Mouse (Mus musculus) retina, embryonic 14.5 days (tissue): ENCODE results near the gene Mrps6.
A peak's percentile ranks its signal among the peaks of the same experiment; 100 is the strongest.
"Not testable (repeated sequence)": the region's sequence is repeated elsewhere in the genome, so short reads cannot be mapped to it uniquely, and the experiment has no call there.

Source experiments
- DNase-seq: peaks from one replicate; pipeline ENCODE4 v3.0.0-alpha.2; 2015; ENCODE audit warnings: low spot score

Gene Mrps6

DNA sequence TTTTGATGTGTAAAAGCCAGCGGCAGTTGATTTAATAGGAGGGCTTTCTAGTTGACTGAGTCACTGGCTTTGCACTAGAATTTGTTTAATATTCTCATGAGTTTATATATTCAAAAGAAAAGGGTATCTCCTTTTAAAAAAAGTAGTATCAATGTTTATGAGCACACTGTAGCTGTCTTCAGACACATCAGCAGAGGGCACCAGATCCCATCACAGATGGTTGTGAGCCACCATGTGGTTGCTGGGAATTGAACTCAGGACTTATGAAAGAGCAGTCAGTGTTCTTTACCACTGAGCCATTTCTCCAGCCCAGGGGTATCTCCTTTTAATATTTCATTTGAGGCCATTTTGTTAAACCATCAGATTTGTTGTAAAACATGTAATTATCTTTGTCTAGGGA, 4.8 kb downstream of the Mrps6 start:
- no peak for DNase-seq

DNA sequence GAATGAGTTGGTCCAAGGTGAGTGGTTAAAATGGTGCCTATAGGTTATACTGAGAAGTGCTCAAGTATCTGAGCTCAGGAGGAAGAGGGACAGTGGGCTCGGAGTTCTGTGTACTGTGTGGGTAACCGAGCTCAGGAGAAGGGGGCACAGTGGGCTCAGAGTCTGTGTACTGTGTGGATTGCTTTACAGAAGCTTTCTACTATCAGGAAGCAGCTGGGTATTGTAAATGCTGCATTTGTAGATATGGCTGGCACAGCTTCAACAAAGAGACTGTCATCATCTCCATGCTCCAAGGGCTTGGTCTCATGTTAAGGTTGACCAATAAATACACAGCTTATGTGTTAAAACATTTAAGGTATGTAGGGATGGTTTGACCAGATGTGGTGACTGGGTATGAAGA, 6.7 kb downstream of the Mrps6 start:
- DNase-seq, result no peak

DNA sequence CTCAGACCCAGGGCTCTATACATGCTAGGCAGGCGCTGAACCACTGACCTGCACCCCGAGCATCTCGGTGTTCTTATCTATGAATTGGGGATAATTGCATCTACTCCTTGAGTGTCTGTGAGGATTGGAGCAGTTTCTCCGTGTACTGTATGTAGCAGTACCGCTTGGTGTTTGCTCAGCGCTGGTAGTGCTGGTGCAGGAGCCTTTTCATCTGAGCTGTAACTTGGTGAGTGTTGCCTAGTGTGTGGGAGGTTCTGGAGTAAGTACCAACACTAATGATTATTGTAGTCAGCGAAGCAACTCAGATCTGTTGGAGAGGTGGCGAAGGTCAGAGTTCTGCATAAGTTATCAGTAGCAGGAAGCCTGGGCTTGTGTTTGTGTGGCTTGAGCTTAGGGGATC, 12.3 kb downstream of the Mrps6 start:
- no peak for DNase-seq

- no peak for DNase-seq
These were observed 18.7 kb downstream of the Mrps6 start for GRCm38 (mm10) chr16:92076797-92077196.

DNA sequence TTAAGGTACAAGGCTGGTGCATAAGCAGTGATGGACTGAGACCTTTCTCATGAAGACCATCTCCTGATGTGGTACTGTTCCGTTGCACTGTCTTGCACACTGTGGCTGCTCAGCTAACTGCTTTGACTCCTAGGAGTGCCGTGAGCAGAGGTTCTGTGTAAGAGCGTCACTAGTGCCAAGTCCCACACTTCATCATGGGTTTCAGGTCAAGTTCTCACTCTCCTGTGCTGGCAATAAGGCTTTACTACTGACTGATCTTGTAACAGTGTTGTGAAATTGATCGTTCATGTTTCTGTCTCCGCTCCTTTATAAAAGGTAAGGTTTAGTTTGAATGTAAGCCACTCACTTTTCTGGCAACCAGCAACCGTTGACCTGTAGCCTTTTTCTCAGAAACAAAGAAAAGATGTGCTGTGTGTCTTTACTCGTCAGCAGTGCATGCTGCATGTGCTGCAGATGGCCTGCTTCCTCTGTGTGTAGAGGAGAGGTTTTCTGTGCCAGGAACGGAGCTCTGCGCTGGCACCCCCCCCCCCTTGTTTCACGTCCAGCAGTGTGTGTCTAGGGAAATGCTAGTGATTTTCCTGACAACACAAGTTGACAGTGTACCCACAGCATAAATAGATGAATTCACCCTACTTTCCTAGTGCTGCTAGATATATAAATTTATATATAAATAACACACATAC, 25.8 kb downstream of the Mrps6 start:
- no peak for DNase-seq

DNA sequence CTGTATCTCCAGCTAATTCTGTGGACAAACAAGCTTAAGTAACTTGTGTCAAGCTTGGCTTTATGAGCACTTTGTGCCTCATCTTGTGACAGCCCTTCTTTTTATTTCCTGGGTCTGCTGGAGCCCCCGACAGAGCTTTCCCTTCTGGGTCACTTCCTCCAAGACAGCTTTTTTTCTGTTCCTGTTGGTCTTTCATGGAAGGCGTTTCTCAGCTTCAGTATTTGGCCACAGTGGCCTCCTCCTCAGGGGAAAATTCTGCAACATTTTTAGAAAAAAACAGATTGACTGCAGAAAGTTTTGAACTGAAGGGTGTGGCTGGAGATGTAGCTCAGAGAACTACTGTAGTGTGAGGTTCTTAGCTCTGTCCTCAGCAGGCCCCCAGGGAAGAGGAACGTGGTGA, 31.2 kb downstream of the Mrps6 start:
- no peak for DNase-seq

DNA sequence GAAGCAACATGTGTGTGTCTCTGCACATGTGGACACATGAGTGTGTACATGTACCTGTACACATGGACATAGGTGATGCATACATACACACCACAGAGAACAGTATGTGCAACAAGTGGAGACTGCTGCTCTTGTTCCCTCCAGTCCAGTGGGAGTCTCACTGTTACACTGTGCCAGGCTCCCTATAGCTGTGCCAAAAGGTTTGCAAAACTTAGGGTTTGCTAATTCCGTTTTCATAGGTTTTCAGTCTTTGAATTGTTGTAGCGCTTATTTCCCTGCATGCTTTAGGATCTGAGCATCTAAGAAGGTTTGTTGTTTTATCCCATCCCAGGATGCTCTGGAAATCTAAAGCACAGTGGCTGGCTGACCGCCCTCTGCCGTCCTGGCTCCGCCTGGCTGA, 33.8 kb downstream of the Mrps6 start:
- no peak for DNase-seq

GRCm38 (mm10) chr16:92098351-92099051, 40.4 kb downstream of the Mrps6 start:
- no peak for DNase-seq

DNA sequence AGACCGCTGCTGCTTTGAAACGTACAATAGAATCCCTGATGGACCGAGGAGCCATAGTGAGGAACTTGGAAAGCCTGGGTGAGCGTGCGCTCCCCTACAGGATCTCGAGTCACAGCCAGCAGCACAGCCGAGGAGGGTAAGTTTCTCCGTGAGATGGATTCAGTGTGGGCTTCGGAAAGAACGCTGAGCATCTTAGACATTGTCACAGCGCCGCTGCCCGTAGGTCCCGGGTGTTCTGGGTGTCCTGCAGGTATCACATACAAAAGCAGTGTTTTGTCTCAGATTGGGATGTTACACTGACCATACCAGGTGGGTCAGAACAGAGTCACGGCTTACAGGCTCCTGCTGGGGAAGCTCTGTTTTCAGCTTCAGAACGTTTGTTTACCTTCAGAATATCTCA, 41.5 kb downstream of the Mrps6 start:
- no peak for DNase-seq

DNA sequence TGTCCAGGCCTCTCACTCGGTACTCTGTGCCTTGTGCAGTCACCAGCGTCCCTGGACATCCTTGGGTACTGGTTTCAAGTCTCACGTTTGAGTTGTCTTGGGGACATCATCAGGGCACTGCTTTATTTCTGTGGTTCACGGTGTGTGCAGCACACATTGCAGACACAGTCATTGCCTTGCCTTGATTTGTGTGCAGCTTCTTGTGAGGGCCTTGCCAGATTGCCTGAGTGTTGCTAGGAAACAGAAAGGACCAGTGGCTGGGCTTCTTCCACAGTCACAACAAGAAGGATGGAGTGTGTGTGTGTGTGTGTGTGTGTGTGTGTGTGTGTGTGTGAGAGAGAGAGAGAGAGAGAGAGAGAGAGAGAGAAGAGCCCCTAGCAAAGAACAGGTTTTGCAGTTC, 42.0 kb downstream of the Mrps6 start:
- no peak for DNase-seq

DNA sequence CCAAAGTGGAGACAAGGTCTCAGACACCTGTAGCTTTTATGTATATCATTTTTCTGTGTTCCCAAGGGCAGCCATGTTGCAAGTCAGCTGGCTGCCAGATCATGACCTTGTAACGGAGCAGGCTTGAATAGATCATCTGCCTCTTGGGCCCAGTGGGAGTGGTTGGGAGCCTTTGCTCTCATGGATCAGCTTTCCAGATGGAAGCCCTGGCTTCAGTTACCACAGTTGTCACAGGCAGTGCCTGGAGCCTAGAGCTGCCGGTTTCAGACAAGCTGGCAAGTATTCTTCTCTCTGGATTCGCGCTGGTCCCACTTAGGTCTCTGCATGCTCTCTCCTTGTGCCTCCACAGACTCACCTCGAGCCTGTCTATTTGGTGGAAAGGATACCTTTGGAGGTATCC, 44.0 kb downstream of the Mrps6 start:
- no peak for DNase-seq

DNA sequence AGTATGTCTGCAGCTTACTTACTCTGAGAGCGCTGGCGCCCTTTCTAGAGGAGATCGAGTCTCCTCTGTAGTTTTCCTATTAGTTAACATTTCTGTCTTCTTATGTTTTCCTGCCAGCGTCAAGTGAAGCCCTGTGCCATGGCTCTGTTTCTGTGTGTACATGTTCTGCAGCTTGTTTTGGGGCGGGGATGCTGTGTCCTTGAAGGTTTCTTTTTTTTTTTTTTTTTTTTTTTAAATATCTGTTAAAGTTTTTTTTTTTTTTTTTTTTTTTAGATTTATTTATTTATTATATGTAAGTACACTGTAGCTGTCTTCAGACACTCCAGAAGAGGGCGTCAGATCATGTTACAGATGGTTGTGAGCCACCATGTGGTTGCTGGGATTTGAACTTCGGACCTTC, 44.9 kb downstream of the Mrps6 start:
- not testable (repeated sequence) for DNase-seq

DNA sequence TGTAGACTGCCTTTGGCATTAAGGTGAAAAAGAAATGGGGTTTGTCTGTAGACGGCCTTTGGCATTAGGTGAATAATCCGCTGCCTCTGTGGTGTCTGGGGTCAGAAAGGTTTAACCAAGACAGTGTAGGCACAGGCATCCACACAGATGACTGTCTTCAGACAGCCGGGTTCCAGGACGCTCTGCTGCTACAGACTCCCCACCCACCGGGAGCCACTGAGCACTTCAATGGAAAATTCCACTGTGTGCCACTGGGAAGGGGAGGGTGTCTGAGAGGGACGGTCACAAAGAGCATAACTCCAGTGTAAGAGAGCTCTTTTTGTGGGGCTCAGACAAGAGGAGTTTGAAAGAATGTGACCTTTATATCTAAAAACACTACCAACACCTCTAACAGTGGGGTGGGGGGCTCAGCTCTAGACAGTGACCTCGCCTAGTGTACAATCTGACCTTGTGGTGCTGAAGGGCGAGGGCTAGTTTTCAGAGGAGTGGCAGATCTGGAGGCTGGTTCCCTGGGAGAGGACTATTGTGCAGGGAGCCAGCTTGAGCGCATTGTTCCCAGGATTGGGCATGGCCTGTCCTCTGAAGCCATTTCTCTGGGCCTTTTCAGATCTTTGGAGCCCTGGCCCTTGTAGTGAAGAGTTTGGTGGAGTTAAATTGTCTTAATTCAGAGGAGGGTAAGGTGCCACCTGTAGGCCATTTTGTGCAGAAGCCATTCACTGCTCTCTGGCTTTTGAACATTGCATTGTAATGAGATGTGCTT, 45.7 kb downstream of the Mrps6 start:
- DNase-seq, result peak; percentile 30

DNA sequence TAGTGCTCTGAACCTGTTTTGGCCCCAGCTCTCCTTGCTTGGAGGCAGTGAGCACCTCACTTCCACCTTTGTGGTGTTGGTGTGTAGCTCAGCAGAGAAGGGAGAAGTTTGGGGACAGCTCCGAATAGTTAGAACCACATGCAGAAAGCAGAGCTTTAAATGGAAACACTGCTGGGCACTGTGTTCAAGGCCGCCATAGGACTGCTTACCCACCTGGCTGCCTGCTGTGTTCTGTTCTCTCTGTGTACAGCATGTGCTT, 46.2 kb downstream of the Mrps6 start:
- no peak for DNase-seq

- DNase-seq, result no peak
These were observed 46.9 kb downstream of the Mrps6 start for GRCm38 (mm10) chr16:92104951-92105350.

GRCm38 (mm10) chr16:92105631-92106030, 47.6 kb downstream of the Mrps6 start:
- no peak for DNase-seq

DNA sequence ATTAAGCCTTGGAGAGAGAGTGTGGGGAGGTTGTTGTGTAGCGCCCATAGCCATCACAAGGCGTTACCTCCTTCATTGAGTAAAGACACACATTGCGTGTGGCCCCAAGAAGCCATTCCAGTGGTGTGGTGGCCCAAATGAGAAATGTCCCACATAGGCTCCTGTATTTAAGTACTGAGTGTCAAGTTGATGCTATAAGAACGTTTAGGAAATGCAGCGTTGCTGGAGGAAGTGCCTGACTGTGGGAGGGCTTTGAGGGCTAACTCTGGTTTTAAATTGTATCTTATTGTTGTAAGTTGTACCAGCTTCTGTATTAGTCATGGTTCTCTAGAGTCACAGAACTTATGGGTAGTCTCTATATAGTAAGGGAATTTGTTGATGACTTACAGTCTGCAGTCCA, 49.3 kb downstream of the Mrps6 start:
- no peak for DNase-seq

DNA sequence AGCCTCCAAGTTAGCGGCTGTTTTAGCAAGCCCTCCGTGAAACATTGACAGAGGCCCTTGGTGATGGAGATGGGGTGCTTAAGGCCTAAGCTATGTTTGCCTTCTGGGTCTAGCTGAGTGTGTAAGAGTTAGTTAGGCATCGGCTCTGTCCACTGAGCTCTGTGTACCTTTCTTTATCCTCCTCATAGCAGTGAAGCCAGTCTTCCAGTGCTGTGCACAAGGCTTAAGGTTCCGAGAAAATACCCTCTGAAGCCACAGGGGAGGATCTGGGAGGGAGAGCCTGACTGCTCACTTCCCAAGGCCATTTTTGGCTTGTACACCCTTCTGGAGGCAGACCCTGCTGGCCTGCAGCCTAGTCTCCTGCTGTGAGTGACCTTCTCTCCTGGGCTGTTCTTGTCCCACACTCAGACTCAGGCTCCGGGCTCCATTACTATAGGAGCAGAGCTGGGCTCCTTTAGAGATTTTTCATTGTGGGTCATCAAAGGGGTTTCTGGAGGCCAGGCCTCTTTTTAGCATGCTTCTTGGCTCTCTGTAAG, 56.7 kb downstream of the Mrps6 start:
- DNase-seq, result no peak

- no peak for DNase-seq
These were observed 57.7 kb downstream of the Mrps6 start for GRCm38 (mm10) chr16:92115611-92116421.

DNA sequence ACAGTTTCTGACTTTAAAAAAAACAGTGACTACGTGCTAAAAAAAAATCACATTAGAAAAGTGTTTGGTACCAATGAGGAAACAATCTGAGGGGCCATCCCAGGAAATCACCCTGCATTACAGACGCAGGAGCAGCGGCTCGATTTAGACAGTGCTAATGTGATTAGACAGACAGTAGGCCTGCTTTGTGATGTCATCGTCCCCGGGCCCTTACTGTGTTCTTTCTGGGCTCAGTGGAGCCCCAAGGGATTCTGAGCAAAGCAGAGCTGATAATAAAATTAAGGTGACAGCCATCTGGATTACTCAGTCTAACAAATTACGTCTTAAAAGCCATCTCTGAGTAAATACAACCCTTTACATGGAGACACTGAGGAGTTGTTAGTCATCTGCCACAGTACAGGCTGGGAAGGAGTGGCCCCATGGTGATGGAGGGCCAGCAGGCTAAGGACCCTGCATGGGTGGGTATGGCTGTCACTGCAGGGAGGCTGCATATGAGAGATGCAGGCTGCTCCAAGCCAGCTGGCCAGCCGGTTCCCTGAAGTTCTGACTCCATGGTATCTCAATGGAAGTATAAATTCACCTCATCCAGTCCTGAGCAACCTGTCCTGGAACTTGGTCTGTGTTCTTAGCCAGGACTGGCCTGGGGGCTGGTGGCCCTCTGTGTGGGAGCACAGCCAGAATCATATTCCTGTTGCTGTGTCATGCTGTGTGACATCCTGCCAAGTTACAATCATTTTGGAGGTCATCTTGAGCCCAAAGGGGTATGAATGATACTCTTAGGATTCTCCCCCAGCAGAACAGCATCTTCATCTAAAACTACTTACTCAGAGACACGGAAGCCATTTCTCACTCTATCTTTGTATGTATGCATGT, 59.5 kb downstream of the Mrps6 start:
- DNase-seq, result peak; percentile 43

DNA sequence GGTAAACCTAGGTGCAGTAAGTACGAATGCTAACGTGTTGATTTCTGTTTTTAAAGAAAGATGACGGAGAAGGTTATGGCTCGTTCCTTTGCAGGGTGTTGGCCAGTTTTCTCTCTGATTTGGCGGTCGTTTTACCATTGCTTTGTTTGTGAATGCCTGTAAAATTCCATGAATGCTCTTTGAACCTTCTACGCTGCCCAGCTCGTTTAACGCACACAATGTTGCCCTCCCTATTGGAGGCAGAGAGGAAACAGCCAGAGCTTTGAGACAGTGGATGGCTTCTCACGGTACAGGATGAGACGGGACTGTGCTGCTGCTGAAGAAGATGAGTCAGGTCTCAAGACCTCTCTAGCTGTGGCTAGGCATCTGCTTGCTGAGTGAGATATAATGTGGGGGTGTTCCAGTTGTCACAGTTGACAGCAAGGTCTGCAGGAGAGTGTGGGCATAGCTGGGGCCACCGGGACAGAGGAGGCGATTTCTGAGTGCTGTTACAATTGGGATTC, 61.0 kb downstream of the Mrps6 start:
- no peak for DNase-seq
